Mouse (Mus musculus): Measurements from ENCODE around the gene Rflnb. TPM values are rescaled to one million over a fixed set of nuclear protein-coding genes. Genes with fewer than 3 reads are reported as not detected.

The Rflnb gene
- polyA plus RNA-seq (2015; fragmentation: Nextera tagmentation; extraction: Ambion mirVana), result 12.7 and 17.0 TPM in 2 replicates

- Histone ChIP-seq H3K36me3 (no peaks in the 10 kb centered on the region), H3K27ac (peak within 1 kb of the TSS; percentile 55; the same call in 1 of the 2 replicates), H3K4me1 (replicated peaks) (peaks cover 19% of the 10 kb centered on the region), H3K4me3 (peak within 1 kb of the TSS; percentile 62), H3K4me2 (peak within 1 kb of the TSS; percentile 75), H3K9me3 (replicated peaks) (no peaks in the 10 kb centered on the region), H3K27me3 (no peaks in the 10 kb centered on the region), H3K9ac (peak within 1 kb of the TSS; percentile 57)
- WGBS, result under 1% methylated on average over 111 of the region's 112 CpGs
- peak; percentile 93 for ATAC-seq (replicated peaks; ENCODE audit: insufficient number of reproducible peaks, insufficient read depth, low FRiP score, low read depth)
Observed at GRCm38 (mm10) chr11:76027139-76028071, at the start of gene Rflnb. Gene Rflnb (minus strand): TSS chr11:76027782.

GRCm38 (mm10) chr11:76077341-76077740, 49.8 kb upstream of the Rflnb start:
- Histone ChIP-seq H3K4me3 (no peak overlapping the region), H3K27ac (no peak overlapping the region), H3K9ac (no peak overlapping the region), H3K36me3 (peaks cover 23% of the 10 kb centered on the region; the same call in 1 of the 2 replicates), H3K9me3 (replicated peaks) (no peaks in the 10 kb centered on the region), H3K4me1 (replicated peaks) (peaks cover 5% of the 10 kb centered on the region), H3K27me3 (no peaks in the 10 kb centered on the region), H3K4me2 (no peak overlapping the region)
- WGBS, result 75% methylated on average over 6 of the region's 6 CpGs
- ATAC-seq (replicated peaks; ENCODE audit: insufficient number of reproducible peaks, insufficient read depth, low FRiP score, low read depth), result no peak

- H3K9me3 ChIP-seq (replicated peaks), result no peaks in the 10 kb centered on the region
- H3K36me3 ChIP-seq, result peaks cover 10% of the 10 kb centered on the region; the same call in 1 of the 2 replicates
- no peak overlapping the region for H3K4me2 ChIP-seq
- no peak overlapping the region for H3K27ac ChIP-seq
- H3K4me1 ChIP-seq (replicated peaks), result peaks cover 5% of the 10 kb centered on the region
- H3K9ac ChIP-seq, result no peak overlapping the region
- no peak overlapping the region for H3K4me3 ChIP-seq
- no peak for ATAC-seq (replicated peaks; ENCODE audit: insufficient number of reproducible peaks, insufficient read depth, low FRiP score, low read depth)
- no peaks in the 10 kb centered on the region for H3K27me3 ChIP-seq
- 65% methylated on average over 11 of the region's 11 CpGs for WGBS
Observed at GRCm38 (mm10) chr11:76074296-76075093, 46.9 kb upstream of the Rflnb start.

- Histone ChIP-seq H3K4me2 (no peak overlapping the region), H3K4me3 (no peak overlapping the region), H3K4me1 (replicated peaks) (peaks cover 19% of the 10 kb centered on the region), H3K27me3 (no peaks in the 10 kb centered on the region), H3K9me3 (replicated peaks) (no peaks in the 10 kb centered on the region), H3K9ac (no peak overlapping the region), H3K27ac (no peak overlapping the region), H3K36me3 (0 out of 2 replicates have a peak, but pooled peaks cover 2% of the 10 kb centered on the region)
- ATAC-seq (replicated peaks; ENCODE audit: insufficient number of reproducible peaks, insufficient read depth, low FRiP score, low read depth), result no peak
- WGBS, result 87% methylated on average over 6 of the region's 6 CpGs
Observed at GRCm38 (mm10) chr11:76069816-76070215, 42.2 kb upstream of the Rflnb start.

GRCm38 (mm10) chr11:76066563-76067156, 39.1 kb upstream of the Rflnb start:
- Histone ChIP-seq H3K9me3 (replicated peaks) (no peaks in the 10 kb centered on the region), H3K27ac (no peak overlapping the region), H3K4me2 (no peak overlapping the region), H3K4me3 (no peak overlapping the region), H3K9ac (no peak overlapping the region), H3K4me1 (replicated peaks) (peaks cover 15% of the 10 kb centered on the region), H3K27me3 (no peaks in the 10 kb centered on the region), H3K36me3 (0 out of 2 replicates have a peak, but pooled peaks cover 2% of the 10 kb centered on the region)
- whole genome bisulfite sequencing, result 77% methylated on average over 15 of the region's 15 CpGs
- ATAC-seq (replicated peaks; ENCODE audit: insufficient number of reproducible peaks, insufficient read depth, low FRiP score, low read depth), result no peak

- Histone ChIP-seq H3K27ac (no peak overlapping the region), H3K9me3 (replicated peaks) (no peaks in the 10 kb centered on the region), H3K27me3 (no peaks in the 10 kb centered on the region), H3K4me1 (replicated peaks) (peaks cover 15% of the 10 kb centered on the region), H3K9ac (no peak overlapping the region), H3K4me2 (no peak overlapping the region), H3K36me3 (0 out of 2 replicates have a peak, but pooled peaks cover 2% of the 10 kb centered on the region), H3K4me3 (no peak overlapping the region)
- no peak for ATAC-seq (replicated peaks; ENCODE audit: insufficient number of reproducible peaks, insufficient read depth, low FRiP score, low read depth)
- 64% methylated on average over 9 of the region's 9 CpGs for WGBS
Observed at GRCm38 (mm10) chr11:76065521-76066095, 38.0 kb upstream of the Rflnb start.

- Histone ChIP-seq H3K9me3 (replicated peaks) (no peaks in the 10 kb centered on the region), H3K4me2 (no peak overlapping the region), H3K27ac (no peak overlapping the region), H3K27me3 (no peaks in the 10 kb centered on the region), H3K9ac (no peak overlapping the region), H3K4me1 (replicated peaks) (peaks cover 23% of the 10 kb centered on the region), H3K36me3 (0 out of 2 replicates have a peak, but pooled peaks cover 2% of the 10 kb centered on the region), H3K4me3 (no peak overlapping the region)
- WGBS, result 82% methylated on average over 7 of the region's 7 CpGs
- no peak for ATAC-seq (replicated peaks; ENCODE audit: insufficient number of reproducible peaks, insufficient read depth, low FRiP score, low read depth)
Observed at GRCm38 (mm10) chr11:76064411-76064810, 36.8 kb upstream of the Rflnb start.

- ATAC-seq (replicated peaks; ENCODE audit: insufficient number of reproducible peaks, insufficient read depth, low FRiP score, low read depth), result no peak
- Histone ChIP-seq H3K27me3 (no peaks in the 10 kb centered on the region), H3K4me1 (replicated peaks) (peaks cover 21% of the 10 kb centered on the region), H3K27ac (no peak overlapping the region), H3K4me3 (no peak overlapping the region), H3K9me3 (replicated peaks) (no peaks in the 10 kb centered on the region), H3K36me3 (0 out of 2 replicates have a peak, but pooled peaks cover 5% of the 10 kb centered on the region), H3K9ac (no peak overlapping the region), H3K4me2 (no peak overlapping the region)
- WGBS, result 93% methylated on average over 2 of the region's 2 CpGs
Observed at GRCm38 (mm10) chr11:76060906-76061305, 33.3 kb upstream of the Rflnb start.

GRCm38 (mm10) chr11:76059971-76060370, 32.4 kb upstream of the Rflnb start:
- H3K4me1 ChIP-seq (replicated peaks), result peaks cover 12% of the 10 kb centered on the region; the same call in 1 of the 2 replicates
- no peak overlapping the region for H3K4me2 ChIP-seq
- no peak overlapping the region for H3K4me3 ChIP-seq
- 50% methylated on average over 7 of the region's 7 CpGs for WGBS
- 0 out of 2 replicates have a peak, but pooled peaks cover 5% of the 10 kb centered on the region for H3K36me3 ChIP-seq
- peak overlapping the region; percentile 6; the same call in 1 of the 2 replicates for H3K27ac ChIP-seq
- no peak for ATAC-seq (replicated peaks; ENCODE audit: insufficient number of reproducible peaks, insufficient read depth, low FRiP score, low read depth)
- no peak overlapping the region for H3K9ac ChIP-seq
- no peaks in the 10 kb centered on the region for H3K27me3 ChIP-seq
- no peaks in the 10 kb centered on the region for H3K9me3 ChIP-seq (replicated peaks)

- Histone ChIP-seq H3K4me3 (no peak overlapping the region), H3K4me1 (replicated peaks) (peaks cover 9% of the 10 kb centered on the region; the same call in 1 of the 2 replicates), H3K9me3 (replicated peaks) (no peaks in the 10 kb centered on the region), H3K27ac (no peak overlapping the region), H3K4me2 (no peak overlapping the region), H3K27me3 (no peaks in the 10 kb centered on the region), H3K9ac (no peak overlapping the region), H3K36me3 (0 out of 2 replicates have a peak, but pooled peaks cover 5% of the 10 kb centered on the region)
- ATAC-seq (replicated peaks; ENCODE audit: insufficient number of reproducible peaks, insufficient read depth, low FRiP score, low read depth), result no peak
- 32% methylated on average over 3 of the region's 3 CpGs for WGBS
Observed at GRCm38 (mm10) chr11:76056487-76056886, 28.9 kb upstream of the Rflnb start.

Measured in heart, embryonic 15.5 days (tissue).